Mouse (Mus musculus): ENCODE results near the gene Lrrtm3.

Lrrtm3 gene

GRCm38 (mm10) chr10:64039760-64040535 lies 50.1 kb downstream of the Lrrtm3 start:
- DNase-seq = no peak

- DNase-seq = no peak
These were observed 59.2 kb downstream of the Lrrtm3 start for GRCm38 (mm10) chr10:64030901-64031300.

- DNase-seq = no peak
These were observed 66.7 kb downstream of the Lrrtm3 start for GRCm38 (mm10) chr10:64023340-64023739.

GRCm38 (mm10) chr10:64020347-64020746 lies 69.7 kb downstream of the Lrrtm3 start:
- no peak for DNase-seq

- no peak for DNase-seq
These were observed 88.1 kb downstream of the Lrrtm3 start for GRCm38 (mm10) chr10:64001996-64002395.

GRCm38 (mm10) chr10:64001531-64001930 lies 88.5 kb downstream of the Lrrtm3 start:
- no peak for DNase-seq

- DNase-seq = no peak
These were observed 95.8 kb downstream of the Lrrtm3 start for GRCm38 (mm10) chr10:63994251-63994650.

- DNase-seq = no peak
These were observed 104.5 kb downstream of the Lrrtm3 start for GRCm38 (mm10) chr10:63985576-63985975.

- no peak for DNase-seq
These were observed 110.7 kb downstream of the Lrrtm3 start for GRCm38 (mm10) chr10:63979410-63979809.

- DNase-seq = no peak
These were observed 111.1 kb downstream of the Lrrtm3 start for GRCm38 (mm10) chr10:63978969-63979368.

- no peak for DNase-seq
These were observed 111.5 kb downstream of the Lrrtm3 start for GRCm38 (mm10) chr10:63978535-63978934.

- DNase-seq = no peak
These were observed 112.0 kb downstream of the Lrrtm3 start for GRCm38 (mm10) chr10:63978101-63978500.

- DNase-seq = no peak
These were observed 117.8 kb downstream of the Lrrtm3 start for GRCm38 (mm10) chr10:63972300-63972699.

GRCm38 (mm10) chr10:63954308-63954930 lies 135.7 kb downstream of the Lrrtm3 start:
- DNase-seq = no peak

- DNase-seq = no peak
These were observed 138.6 kb downstream of the Lrrtm3 start for GRCm38 (mm10) chr10:63951481-63951880.

- peak; percentile 11 for DNase-seq
These were observed 139.2 kb downstream of the Lrrtm3 start for GRCm38 (mm10) chr10:63950867-63951266.

GRCm38 (mm10) chr10:63947266-63947665 lies 142.8 kb downstream of the Lrrtm3 start:
- DNase-seq = no peak

- no peak for DNase-seq
These were observed 144.5 kb downstream of the Lrrtm3 start for GRCm38 (mm10) chr10:63945534-63945933.

GRCm38 (mm10) chr10:63933946-63934345 lies 156.1 kb downstream of the Lrrtm3 start:
- DNase-seq = no peak

GRCm38 (mm10) chr10:63927334-63927733 lies 162.7 kb downstream of the Lrrtm3 start, which contains the start of gene Gm10118:
Gene Gm10118 (minus strand): TSS chr10:63927434.
- no peak for DNase-seq

- no peak for DNase-seq
These were observed 181.2 kb downstream of the Lrrtm3 start for GRCm38 (mm10) chr10:63908878-63909277.

GRCm38 (mm10) chr10:63899891-63900290 lies 190.2 kb downstream of the Lrrtm3 start:
- no peak for DNase-seq

- DNase-seq = no peak
These were observed 195.5 kb downstream of the Lrrtm3 start for GRCm38 (mm10) chr10:63894612-63895011.

GRCm38 (mm10) chr10:63886449-63887088 lies 203.5 kb downstream of the Lrrtm3 start:
- no peak for DNase-seq

All from kidney, adult 11 months (tissue).